Mouse (Mus musculus): ENCODE data around the gene Xlr5a. TPM values are rescaled to one million over a fixed set of nuclear protein-coding genes. Genes with fewer than 3 reads are reported as not detected.
A peak's percentile ranks its signal among the peaks of the same experiment; 100 is the strongest.
"Not testable (repeated sequence)": the region's sequence is repeated elsewhere in the genome, so short reads cannot be mapped to it uniquely, and the experiment has no call there.

The Xlr5a gene
- polyA plus RNA-seq (2015; fragmentation: Nextera tagmentation; extraction: Ambion mirVana) = 0.09 TPM in 1 of 2 replicates, not detected in the other

DNA sequence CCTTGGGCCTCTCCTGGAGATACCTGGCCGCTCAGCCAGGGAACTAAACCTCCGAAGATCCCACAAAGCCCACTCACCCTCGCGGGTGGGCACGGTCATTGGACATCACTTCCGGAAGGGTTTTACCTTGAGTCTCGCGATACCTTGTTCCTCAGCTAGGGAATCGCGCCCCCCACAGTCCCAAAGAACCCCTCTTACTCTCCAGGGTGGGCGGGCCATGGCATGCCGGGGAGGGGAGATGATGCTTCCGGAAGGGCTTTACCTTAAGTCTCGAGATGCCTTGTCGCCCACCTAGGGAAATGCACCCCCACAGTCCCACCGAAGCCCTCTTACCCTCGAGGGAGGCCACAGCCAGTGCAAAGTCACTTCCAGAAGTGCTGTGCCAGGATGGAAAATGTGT is at the start of gene Xlr5a, which contains the start of gene Xlr5c:
Gene Xlr5a (minus strand): TSS at position 101 of the 400 bp plus-strand sequence.
Gene Xlr5c (minus strand): TSS at position 101 of the 400 bp plus-strand sequence.
- not testable (repeated sequence) for ATAC-seq (ENCODE audit: low FRiP score, low read depth); H3K4me3 ChIP-seq; H3K9me3 ChIP-seq; H3K4me1 ChIP-seq; H3K4me2 ChIP-seq (replicated peaks); H3K9ac ChIP-seq; H3K36me3 ChIP-seq; H3K27me3 ChIP-seq; H3K27ac ChIP-seq
- 95% methylated on average over 13 of the region's 17 CpGs for WGBS

DNA sequence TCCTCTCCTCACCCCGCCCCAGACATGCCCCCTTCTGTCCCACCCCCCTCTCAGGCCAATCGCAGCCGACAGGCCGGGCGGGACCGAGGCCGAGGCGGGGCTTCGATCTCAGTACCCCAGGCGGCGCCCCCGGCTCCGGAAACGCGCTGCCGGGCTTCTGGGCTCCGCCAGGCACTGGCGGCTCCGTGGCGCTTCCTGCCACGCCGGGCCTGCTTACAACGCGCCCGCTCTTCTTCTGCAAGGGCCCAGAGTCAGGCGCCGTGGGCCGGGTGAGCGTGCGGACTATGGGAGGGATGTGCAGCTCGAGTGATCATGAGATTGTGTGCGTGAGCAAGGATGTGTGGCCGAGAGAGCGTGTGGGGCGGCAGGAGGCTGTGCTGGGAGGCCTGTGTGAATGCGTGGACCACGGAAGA is 49.7 kb upstream of the Xlr5a start, which contains the start of gene Zfp275:
Gene Zfp275 (plus strand): TSS at position 139 of the 413 bp plus-strand sequence.
- Histone ChIP-seq H3K27me3 (peaks cover 15% of the 10 kb centered on the region; the same call in 1 of the 2 replicates), H3K27ac (peak within 1 kb of the TSS; percentile 67), H3K36me3 (no peaks in the 10 kb centered on the region; the same call in 1 of the 2 replicates), H3K4me3 (peak within 1 kb of the TSS; percentile 64), H3K4me2 (replicated peaks) (peak within 1 kb of the TSS; percentile 64), H3K9me3 (no peaks in the 10 kb centered on the region), H3K4me1 (peaks cover 12% of the 10 kb centered on the region), H3K9ac (peak within 1 kb of the TSS; percentile 80)
- peak; percentile 96 for ATAC-seq (ENCODE audit: low FRiP score, low read depth)
- WGBS = 10% methylated on average over 37 of the region's 37 CpGs

DNA sequence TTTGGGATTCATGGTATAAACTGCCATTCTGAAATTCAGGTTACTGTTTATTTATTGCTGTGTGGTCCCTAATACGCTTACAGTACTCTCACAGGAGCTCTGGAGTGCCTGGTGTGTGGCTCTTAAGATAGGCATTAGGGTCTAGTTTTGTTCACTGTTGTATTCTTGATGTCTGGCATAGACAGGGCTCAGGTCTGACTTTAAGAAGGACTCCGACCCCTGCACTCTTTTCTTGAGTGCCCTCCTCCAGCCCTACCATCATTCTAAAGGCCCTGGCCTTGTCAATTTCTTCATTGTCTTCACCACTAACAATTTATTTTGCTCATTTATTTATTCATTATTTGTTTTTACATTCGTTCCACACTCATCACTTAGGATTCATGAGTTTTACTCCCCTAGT is 49.3 kb upstream of the Xlr5a start:
- no peak overlapping the region for H3K9ac ChIP-seq
- no peaks in the 10 kb centered on the region; the same call in 1 of the 2 replicates for H3K36me3 ChIP-seq
- peak overlapping the region; percentile 64 for H3K4me3 ChIP-seq
- peak; percentile 30; the same call in 1 of the 2 replicates for ATAC-seq (ENCODE audit: low FRiP score, low read depth)
- H3K9me3 ChIP-seq = no peaks in the 10 kb centered on the region
- H3K27me3 ChIP-seq = peaks cover 15% of the 10 kb centered on the region; the same call in 1 of the 2 replicates
- H3K4me1 ChIP-seq = peaks cover 12% of the 10 kb centered on the region
- H3K4me2 ChIP-seq (replicated peaks) = peak overlapping the region; percentile 64
- no peak overlapping the region for H3K27ac ChIP-seq
- WGBS = 32% methylated on average over 3 of the region's 3 CpGs

- H3K27me3 ChIP-seq = peaks cover 16% of the 10 kb centered on the region; the same call in 1 of the 2 replicates
- peaks cover 12% of the 10 kb centered on the region for H3K4me1 ChIP-seq
- no peak overlapping the region for H3K4me3 ChIP-seq
- ATAC-seq (ENCODE audit: low FRiP score, low read depth) = no peak
- H3K9ac ChIP-seq = no peak overlapping the region
- no peaks in the 10 kb centered on the region; the same call in 1 of the 2 replicates for H3K36me3 ChIP-seq
- no peak overlapping the region for H3K27ac ChIP-seq
- 39% methylated on average over 1 of the region's 1 CpGs for WGBS
- no peaks in the 10 kb centered on the region for H3K9me3 ChIP-seq
- no peak overlapping the region for H3K4me2 ChIP-seq (replicated peaks)
Observed at GRCm38 (mm10) chrX:73341473-73341872, 48.7 kb upstream of the Xlr5a start.

GRCm38 (mm10) chrX:73336740-73337139 is 44.0 kb upstream of the Xlr5a start, which contains the start of gene Gm45015:
Gene Gm45015, minus strand, starts transcription at chrX:73336840.
- Histone ChIP-seq H3K4me1 (no peaks in the 10 kb centered on the region), H3K9ac (no peak within 1 kb of the TSS), H3K4me2 (replicated peaks) (no peak within 1 kb of the TSS), H3K27ac (no peak within 1 kb of the TSS), H3K36me3 (no peaks in the 10 kb centered on the region), H3K9me3 (no peaks in the 10 kb centered on the region), H3K27me3 (peaks cover 14% of the 10 kb centered on the region; the same call in 1 of the 2 replicates), H3K4me3 (no peak within 1 kb of the TSS)
- 93% methylated on average over 4 of the region's 4 CpGs for WGBS
- no peak for ATAC-seq (ENCODE audit: low FRiP score, low read depth)

GRCm38 (mm10) chrX:73333548-73333947 is 40.8 kb upstream of the Xlr5a start:
- no peaks in the 10 kb centered on the region for H3K36me3 ChIP-seq
- H3K4me3 ChIP-seq = no peak overlapping the region
- ATAC-seq (ENCODE audit: low FRiP score, low read depth) = no peak
- H3K4me2 ChIP-seq (replicated peaks) = no peak overlapping the region
- no peak overlapping the region for H3K9ac ChIP-seq
- no peaks in the 10 kb centered on the region for H3K4me1 ChIP-seq
- peaks cover 12% of the 10 kb centered on the region; the same call in 1 of the 2 replicates for H3K27me3 ChIP-seq
- H3K9me3 ChIP-seq = no peaks in the 10 kb centered on the region
- no peak overlapping the region for H3K27ac ChIP-seq

DNA sequence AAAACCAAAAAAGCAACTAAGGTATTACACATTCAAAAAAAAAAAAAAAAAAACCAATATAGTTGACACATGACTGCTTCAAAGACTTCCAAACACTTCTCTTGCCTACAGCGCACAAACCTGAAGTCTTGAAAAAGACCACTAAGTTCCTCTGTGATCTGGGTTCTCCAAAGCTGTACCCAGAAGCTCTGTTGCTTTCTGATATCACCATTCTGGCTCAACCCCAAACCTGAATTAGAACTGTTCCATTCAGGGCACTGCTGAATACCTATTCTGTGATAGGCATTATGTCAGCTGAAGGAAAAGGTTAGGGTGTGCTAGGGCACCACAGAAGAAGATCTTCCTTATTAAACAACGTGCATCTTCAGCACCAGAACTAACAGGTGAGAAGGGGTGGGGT is 34.4 kb upstream of the Xlr5a start:
- H3K4me1 ChIP-seq = no peaks in the 10 kb centered on the region
- H3K9me3 ChIP-seq = no peaks in the 10 kb centered on the region
- H3K36me3 ChIP-seq = no peaks in the 10 kb centered on the region
- H3K27me3 ChIP-seq = no peaks in the 10 kb centered on the region; the same call in 1 of the 2 replicates
- H3K27ac ChIP-seq = no peak overlapping the region
- WGBS = 74% methylated on average over 2 of the region's 2 CpGs
- no peak overlapping the region for H3K4me2 ChIP-seq (replicated peaks)
- ATAC-seq (ENCODE audit: low FRiP score, low read depth) = no peak
- no peak overlapping the region for H3K4me3 ChIP-seq
- no peak overlapping the region for H3K9ac ChIP-seq

- peak; percentile 32; the same call in 1 of the 2 replicates for ATAC-seq (ENCODE audit: low FRiP score, low read depth)
- Histone ChIP-seq H3K27ac (no peak overlapping the region), H3K4me1 (no peaks in the 10 kb centered on the region), H3K4me2 (replicated peaks) (no peak overlapping the region), H3K9me3 (no peaks in the 10 kb centered on the region), H3K4me3 (no peak overlapping the region), H3K36me3 (no peaks in the 10 kb centered on the region), H3K27me3 (no peaks in the 10 kb centered on the region), H3K9ac (no peak overlapping the region)
- 62% methylated on average over 3 of the region's 3 CpGs for WGBS
Observed at GRCm38 (mm10) chrX:73321029-73321428, 28.3 kb upstream of the Xlr5a start.

DNA sequence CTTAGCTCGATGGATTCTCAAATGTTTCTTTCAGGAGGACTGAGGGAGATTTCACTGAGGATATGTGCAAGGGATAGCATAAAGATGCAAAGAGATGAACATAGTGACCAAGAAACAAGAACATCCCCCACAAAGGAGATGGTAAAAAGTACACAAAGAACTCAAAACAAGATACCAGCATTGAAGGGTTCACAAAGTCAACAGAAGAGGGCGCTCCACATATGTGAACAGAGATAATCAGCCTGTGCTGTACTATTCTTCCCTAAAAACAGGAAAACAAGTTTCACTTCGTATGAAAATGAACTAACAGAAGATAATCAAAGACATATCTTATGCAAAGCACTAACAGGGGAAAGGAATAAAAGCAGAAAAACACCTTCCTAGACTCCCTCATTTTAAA is 19.7 kb upstream of the Xlr5a start:
- Histone ChIP-seq H3K27me3 (no peaks in the 10 kb centered on the region), H3K4me2 (replicated peaks) (no peak overlapping the region), H3K9ac (no peak overlapping the region), H3K4me3 (no peak overlapping the region), H3K36me3 (no peaks in the 10 kb centered on the region), H3K4me1 (no peaks in the 10 kb centered on the region), H3K9me3 (no peaks in the 10 kb centered on the region), H3K27ac (no peak overlapping the region)
- no peak for ATAC-seq (ENCODE audit: low FRiP score, low read depth)
- 30% methylated on average over 3 of the region's 3 CpGs for WGBS

- H3K27me3 ChIP-seq; H3K9ac ChIP-seq; H3K27ac ChIP-seq; H3K4me3 ChIP-seq; H3K4me2 ChIP-seq (replicated peaks); H3K9me3 ChIP-seq; H3K4me1 ChIP-seq; H3K36me3 ChIP-seq; ATAC-seq (ENCODE audit: low FRiP score, low read depth): not testable (repeated sequence)
- 66% methylated on average over 10 of the region's 10 CpGs for WGBS
Observed at GRCm38 (mm10) chrX:73295745-73296144, 3.0 kb upstream of the Xlr5a start.

- ATAC-seq (ENCODE audit: low FRiP score, low read depth); H3K27me3 ChIP-seq; H3K27ac ChIP-seq; H3K9me3 ChIP-seq; H3K36me3 ChIP-seq; H3K4me1 ChIP-seq; H3K4me3 ChIP-seq; H3K4me2 ChIP-seq (replicated peaks); H3K9ac ChIP-seq: not testable (repeated sequence)
- 91% methylated on average over 14 of the region's 14 CpGs for WGBS
Observed at GRCm38 (mm10) chrX:73265270-73265669, 27.5 kb downstream of the Xlr5a start, which contains the start of gene Xlr3c. Gene Xlr3c, minus strand, starts transcription at chrX:73265390.

GRCm38 (mm10) chrX:73262428-73262827 is 30.3 kb downstream of the Xlr5a start:
- 59% methylated on average over 1 of the region's 2 CpGs for WGBS
- not testable (repeated sequence) for ATAC-seq (ENCODE audit: low FRiP score, low read depth); H3K9me3 ChIP-seq; H3K4me3 ChIP-seq; H3K4me1 ChIP-seq; H3K9ac ChIP-seq; H3K27ac ChIP-seq; H3K27me3 ChIP-seq; H3K36me3 ChIP-seq; H3K4me2 ChIP-seq (replicated peaks)

- not testable (repeated sequence) for H3K27me3 ChIP-seq; H3K27ac ChIP-seq; H3K4me1 ChIP-seq; H3K9ac ChIP-seq; H3K9me3 ChIP-seq; ATAC-seq (ENCODE audit: low FRiP score, low read depth); H3K36me3 ChIP-seq; H3K4me2 ChIP-seq (replicated peaks); H3K4me3 ChIP-seq
- 88% methylated on average over 14 of the region's 14 CpGs for WGBS
Observed at GRCm38 (mm10) chrX:73242821-73243325, 49.9 kb downstream of the Xlr5a start, which contains the start of gene Xlr4c. Gene Xlr4c, minus strand, starts transcription at chrX:73243130.

Measured in limb, embryonic 13.5 days (tissue).